Mouse (Mus musculus): ENCODE results near the gene Thra. TPM values are rescaled to one million over a fixed set of nuclear protein-coding genes. Genes with fewer than 3 reads are reported as not detected.
A peak's percentile ranks its signal among the peaks of the same experiment; 100 is the strongest.

The Thra gene
- total and polyA plus RNA-seq, 2 experiments, result 5.5 to 14.9 TPM

- Histone ChIP-seq H3K27ac (replicated peaks; ENCODE audit: insufficient read depth, low read depth, low read length) (peak overlapping the region; percentile 98), H3K79me2 (ENCODE audit: control insufficient read depth, insufficient read depth, low read length) (no peaks in the 10 kb centered on the region), H3K4me3 (ENCODE audit: insufficient read depth, low read depth, low read length) (peak overlapping the region; percentile 58), H3K36me3 (ENCODE audit: control insufficient read depth, insufficient read depth, low read length) (no peaks in the 10 kb centered on the region), H3K27me3 (ENCODE audit: control insufficient read depth, insufficient read depth, low read length) (no peaks in the 10 kb centered on the region), H3K4me1 (ENCODE audit: control insufficient read depth, insufficient read depth, low read length) (peaks cover 32% of the 10 kb centered on the region), H3K9ac (ENCODE audit: low read depth, low read length) (peak overlapping the region; percentile 80)
- TF ChIP-seq CTCF (IDR thresholded peaks at IDR 0.05; ENCODE audit: low read depth, low read length) (peak; percentile 86), POLR2A (IDR thresholded peaks at IDR 0.05; ENCODE audit: extremely low read depth, insufficient read depth, low read length) (peak; percentile 44; the same call in 1 of the 2 replicates)
- DNase-seq (ENCODE audit: extremely low read depth, low read depth, low spot score), result peak; percentile 96
- under 1% methylated on average over 14 of the region's 15 CpGs for WGBS
Measured at GRCm38 (mm10) chr11:98786359-98787214, 46.1 kb downstream of the Thra start.

GRCm38 (mm10) chr11:98787229-98787628 is 46.8 kb downstream of the Thra start:
- H3K27ac ChIP-seq (replicated peaks; ENCODE audit: insufficient read depth, low read depth, low read length), result peak overlapping the region; percentile 60
- no peaks in the 10 kb centered on the region for H3K27me3 ChIP-seq (ENCODE audit: control insufficient read depth, insufficient read depth, low read length)
- DNase-seq (ENCODE audit: extremely low read depth, low read depth, low spot score), result no peak
- no peak overlapping the region for H3K4me3 ChIP-seq (ENCODE audit: insufficient read depth, low read depth, low read length)
- TF ChIP-seq POLR2A (IDR thresholded peaks at IDR 0.05; ENCODE audit: extremely low read depth, insufficient read depth, low read length) (no peak), CTCF (IDR thresholded peaks at IDR 0.05; ENCODE audit: low read depth, low read length) (peak; percentile 30)
- no peak overlapping the region for H3K9ac ChIP-seq (ENCODE audit: low read depth, low read length)
- WGBS, result 11% methylated on average over 7 of the region's 7 CpGs
- H3K36me3 ChIP-seq (ENCODE audit: control insufficient read depth, insufficient read depth, low read length), result no peaks in the 10 kb centered on the region
- H3K79me2 ChIP-seq (ENCODE audit: control insufficient read depth, insufficient read depth, low read length), result no peaks in the 10 kb centered on the region
- H3K4me1 ChIP-seq (ENCODE audit: control insufficient read depth, insufficient read depth, low read length), result peaks cover 32% of the 10 kb centered on the region

GRCm38 (mm10) chr11:98787691-98788090 is 47.3 kb downstream of the Thra start:
- Histone ChIP-seq H3K79me2 (ENCODE audit: control insufficient read depth, insufficient read depth, low read length) (no peaks in the 10 kb centered on the region), H3K4me3 (ENCODE audit: insufficient read depth, low read depth, low read length) (no peak overlapping the region), H3K27me3 (ENCODE audit: control insufficient read depth, insufficient read depth, low read length) (no peaks in the 10 kb centered on the region), H3K4me1 (ENCODE audit: control insufficient read depth, insufficient read depth, low read length) (peaks cover 29% of the 10 kb centered on the region), H3K27ac (replicated peaks; ENCODE audit: insufficient read depth, low read depth, low read length) (peak overlapping the region; percentile 60), H3K36me3 (ENCODE audit: control insufficient read depth, insufficient read depth, low read length) (no peaks in the 10 kb centered on the region), H3K9ac (ENCODE audit: low read depth, low read length) (no peak overlapping the region)
- WGBS, result 97% methylated on average over 1 of the region's 1 CpGs
- DNase-seq (ENCODE audit: extremely low read depth, low read depth, low spot score), result peak; percentile 27
- peak; percentile 16; the same call in 1 of the 2 replicates for TF ChIP-seq CTCF (IDR thresholded peaks at IDR 0.05; ENCODE audit: low read depth, low read length)
- no peak for TF ChIP-seq POLR2A (IDR thresholded peaks at IDR 0.05; ENCODE audit: extremely low read depth, insufficient read depth, low read length)

- no peak for DNase-seq (ENCODE audit: extremely low read depth, low read depth, low spot score)
- 88% methylated on average over 5 of the region's 5 CpGs for WGBS
- H3K9ac ChIP-seq (ENCODE audit: low read depth, low read length), result peak overlapping the region; percentile 69
Measured at GRCm38 (mm10) chr11:98788139-98788538, 47.7 kb downstream of the Thra start.

GRCm38 (mm10) chr11:98788550-98789218 is 48.2 kb downstream of the Thra start:
- DNase-seq (ENCODE audit: extremely low read depth, low read depth, low spot score), result peak; percentile 95
- Histone ChIP-seq H3K27ac (replicated peaks; ENCODE audit: insufficient read depth, low read depth, low read length) (peak overlapping the region; percentile 93), H3K79me2 (ENCODE audit: control insufficient read depth, insufficient read depth, low read length) (no peaks in the 10 kb centered on the region), H3K27me3 (ENCODE audit: control insufficient read depth, insufficient read depth, low read length) (no peaks in the 10 kb centered on the region), H3K4me3 (ENCODE audit: insufficient read depth, low read depth, low read length) (peak overlapping the region; percentile 33), H3K4me1 (ENCODE audit: control insufficient read depth, insufficient read depth, low read length) (peaks cover 26% of the 10 kb centered on the region), H3K36me3 (ENCODE audit: control insufficient read depth, insufficient read depth, low read length) (no peaks in the 10 kb centered on the region), H3K9ac (ENCODE audit: low read depth, low read length) (peak overlapping the region; percentile 69)
- WGBS, result 3% methylated on average over 18 of the region's 18 CpGs
- TF ChIP-seq CTCF (IDR thresholded peaks at IDR 0.05; ENCODE audit: low read depth, low read length), result peak; percentile 75
- no peak for TF ChIP-seq POLR2A (IDR thresholded peaks at IDR 0.05; ENCODE audit: extremely low read depth, insufficient read depth, low read length)

More at GRCm38 (mm10) chr11:98788139-98788538, 47.7 kb downstream of the Thra start:
- Histone ChIP-seq H3K27ac (replicated peaks; ENCODE audit: insufficient read depth, low read depth, low read length) (peak overlapping the region; percentile 93), H3K27me3 (ENCODE audit: control insufficient read depth, insufficient read depth, low read length) (no peaks in the 10 kb centered on the region), H3K4me3 (ENCODE audit: insufficient read depth, low read depth, low read length) (no peak overlapping the region), H3K36me3 (ENCODE audit: control insufficient read depth, insufficient read depth, low read length) (no peaks in the 10 kb centered on the region), H3K4me1 (ENCODE audit: control insufficient read depth, insufficient read depth, low read length) (peaks cover 27% of the 10 kb centered on the region), H3K79me2 (ENCODE audit: control insufficient read depth, insufficient read depth, low read length) (no peaks in the 10 kb centered on the region)
- TF ChIP-seq POLR2A (IDR thresholded peaks at IDR 0.05; ENCODE audit: extremely low read depth, insufficient read depth, low read length), result no peak
- TF ChIP-seq CTCF (IDR thresholded peaks at IDR 0.05; ENCODE audit: low read depth, low read length), result no peak
